Mouse (Mus musculus) layer of hippocampus, postnatal 14 days (tissue): ENCODE data around the gene Noxa1. TPM values are rescaled to one million over a fixed set of nuclear protein-coding genes. Genes with fewer than 3 reads are reported as not detected.

Experiments used
- DNase-seq, 2 experiments: peaks; one replicate each; pipeline ENCODE4 v3.0.0; 2021 to 2022; ENCODE audit warnings: low spot score in 2 of 2, mixed read lengths in 1 of 2
- microRNA-seq, 2 experiments: library from miRNA; unstranded; fragments of <30 nt; microRNA quantifications; one replicate each; pipeline ENCODE4 v1.2.0; 2021
- total RNA-seq, 2 experiments: library from RNA; stranded (reverse); gene quantifications; 2 replicates each; pipeline ENCODE4 v1.2.3; 2021

Gene Noxa1
- total RNA-seq, 2 experiments from 2014 or later: not detected

GRCm38 (mm10) chr2:25050921-25051320, 44.0 kb downstream of the Noxa1 start:
- DNase-seq: peak; percentile 55 to 73

DNA sequence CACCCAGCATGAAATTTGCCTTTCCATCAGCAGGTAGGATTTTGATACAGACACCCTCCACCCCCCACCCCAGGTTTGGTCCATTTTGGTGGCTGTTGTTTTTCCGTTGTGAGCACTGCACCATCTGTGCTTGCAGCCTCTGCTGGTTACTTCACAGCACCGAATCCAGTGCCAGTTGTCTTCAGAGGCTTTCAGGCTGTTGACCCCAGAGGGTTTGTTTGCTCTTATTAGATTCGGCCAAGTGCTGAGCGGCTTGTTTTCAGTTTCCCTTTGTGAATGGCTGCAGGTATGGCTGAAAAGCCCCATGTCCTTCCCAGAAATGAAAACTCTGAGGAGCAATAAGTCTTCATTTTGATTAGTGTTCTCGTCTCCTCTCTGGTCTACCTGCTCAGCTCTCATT, 54.9 kb downstream of the Noxa1 start:
- DNase-seq: no peak

Small RNA genes within 50 kb of the gene (microRNA-seq; reads per million reads assigned to microRNA genes)
- gene Gm24328: 0 to 0.23 reads per million in 2 experiments
- gene Mir7664: 0 to 0.57 reads per million in 2 experiments

Other genes with a start within 250 kb of the Noxa1 start
- gene Ehmt1, start 175.5 kb downstream of the Noxa1 start, total RNA-seq: 10 to 100 TPM; 74.8 to 75.6 TPM
- gene Arrdc1, start 159.9 kb downstream of the Noxa1 start, total RNA-seq: 10 to 100 TPM; 16.5 to 17.5 TPM
- gene Zmynd19, start 145.4 kb downstream of the Noxa1 start, total RNA-seq: 10 to 100 TPM; 34.6 to 36.8 TPM
- gene Dph7, start 132.7 kb downstream of the Noxa1 start, total RNA-seq: 10 to 100 TPM; 29.7 TPM
- gene Mrpl41, start 120.1 kb downstream of the Noxa1 start, total RNA-seq: 10 to 100 TPM; 96.8 to 99.2 TPM
- gene Pnpla7, start 119.1 kb downstream of the Noxa1 start, total RNA-seq: 10 to 100 TPM; 23.8 to 24.7 TPM
- gene Nsmf, start 40.8 kb downstream of the Noxa1 start, total RNA-seq: 1,000 to 10,000 TPM in 1 of 2 experiments, 100 to 1,000 TPM in 1; 982 to 1,031 TPM
- not detected for gene Entpd8, start 14.8 kb downstream of the Noxa1 start, total RNA-seq
- 10 to 100 TPM; 38.1 to 49.8 TPM for gene Nrarp, start 85.6 kb upstream of the Noxa1 start, total RNA-seq
- 1 to 10 TPM; 1.7 to 2.0 TPM for gene Tor4a, start 101.7 kb upstream of the Noxa1 start, total RNA-seq
- gene Nelfb, start 116.3 kb upstream of the Noxa1 start, total RNA-seq: 10 to 100 TPM; 50.7 to 51.7 TPM
- not detected for gene Stpg3, start 119.5 kb upstream of the Noxa1 start, total RNA-seq
- not detected for gene Fam166a, start 123.6 kb upstream of the Noxa1 start, total RNA-seq
- 100 to 1,000 TPM; 415 to 455 TPM for gene Tubb4b, start 129.6 kb upstream of the Noxa1 start, total RNA-seq
- not detected for gene Slc34a3, start 139.2 kb upstream of the Noxa1 start, total RNA-seq
- not detected for gene Rnf224, start 141.6 kb upstream of the Noxa1 start, total RNA-seq
- 100 to 1,000 TPM; 195 to 202 TPM for gene Rnf208, start 147.1 kb upstream of the Noxa1 start, total RNA-seq
- not detected for gene Cysrt1, start 147.3 kb upstream of the Noxa1 start, total RNA-seq
- gene AL732309.1, start 151.7 kb upstream of the Noxa1 start, total RNA-seq: 1 to 10 TPM; 3.6 to 3.7 TPM
- 10 to 100 TPM; 34.3 to 38.0 TPM for gene Tmem203, start 160.3 kb upstream of the Noxa1 start, total RNA-seq
- gene Tprn, start 167.5 kb upstream of the Noxa1 start, total RNA-seq: 10 to 100 TPM; 21.1 to 23.2 TPM
- gene Ssna1, start 177.3 kb upstream of the Noxa1 start, total RNA-seq: 10 to 100 TPM; 69.1 to 70.1 TPM
- gene Anapc2, start 177.3 kb upstream of the Noxa1 start, total RNA-seq: 10 to 100 TPM; 66.6 to 72.1 TPM
- not detected for gene Tmem210, start 193.0 kb upstream of the Noxa1 start, total RNA-seq
- gene Lrrc26, start 194.8 kb upstream of the Noxa1 start, total RNA-seq: not detected
- gene Grin1, start 224.0 kb upstream of the Noxa1 start, total RNA-seq: 100 to 1,000 TPM; 419 to 451 TPM
- gene Man1b1, start 237.2 kb upstream of the Noxa1 start, total RNA-seq: 10 to 100 TPM; 49.0 to 59.9 TPM